Mouse (Mus musculus): ENCODE results near the gene Tulp4. TPM values are rescaled to one million over a fixed set of nuclear protein-coding genes. Genes with fewer than 3 reads are reported as not detected.
"Not testable (repeated sequence)": the region's sequence is repeated elsewhere in the genome, so short reads cannot be mapped to it uniquely, and the experiment has no call there.

Gene Tulp4
- total RNA-seq, 2 experiments from 2014 or later: 105 to 115 TPM

DNA sequence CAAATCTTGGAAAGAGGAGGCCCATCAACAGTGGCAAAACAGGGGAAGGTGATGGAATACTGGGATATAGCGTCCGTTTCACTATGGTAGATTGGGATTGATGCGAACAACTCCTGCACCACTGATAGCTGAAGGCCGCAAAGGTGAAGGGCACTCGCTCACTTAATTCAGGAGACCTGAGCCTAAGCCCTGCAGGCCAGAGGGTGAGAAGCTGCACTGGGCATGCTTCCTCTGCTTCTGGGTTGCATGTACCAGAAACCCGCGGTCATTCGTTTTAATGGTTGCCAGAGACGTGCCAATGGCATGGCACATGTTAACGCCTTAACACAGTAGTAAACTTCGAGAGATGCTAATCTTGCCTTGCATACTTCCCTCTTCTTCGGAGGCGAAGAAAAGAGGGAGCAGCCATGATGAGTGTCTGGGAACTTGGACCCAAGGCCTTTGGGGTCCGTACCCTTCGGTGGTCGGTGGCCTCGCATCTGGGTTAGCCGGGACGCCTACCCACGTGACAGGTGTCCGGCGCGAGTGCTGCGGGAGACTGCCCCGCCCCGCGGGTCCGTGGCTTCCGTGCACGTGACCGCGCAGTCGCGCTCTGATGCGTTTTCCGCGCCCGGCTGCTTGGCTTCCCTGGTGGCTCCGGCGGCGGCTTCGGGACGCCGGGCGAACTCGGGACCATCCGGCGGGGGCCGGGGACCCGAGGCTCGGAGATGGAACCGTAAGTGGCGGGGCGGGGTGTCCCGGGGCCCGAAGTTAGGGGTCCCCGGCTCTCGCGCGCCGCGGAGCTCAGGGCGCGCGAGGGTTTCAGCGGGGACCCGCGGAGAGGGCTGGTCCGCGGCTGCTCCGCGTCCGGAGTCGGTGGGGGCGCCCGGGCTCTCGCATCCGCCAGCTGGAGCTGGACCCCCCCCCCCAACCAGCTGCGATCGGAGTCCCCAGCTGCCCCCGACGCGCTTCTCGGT, 163.9 kb downstream of the Tulp4 start:
- peak; percentile 35 to 61 for DNase-seq

DNA sequence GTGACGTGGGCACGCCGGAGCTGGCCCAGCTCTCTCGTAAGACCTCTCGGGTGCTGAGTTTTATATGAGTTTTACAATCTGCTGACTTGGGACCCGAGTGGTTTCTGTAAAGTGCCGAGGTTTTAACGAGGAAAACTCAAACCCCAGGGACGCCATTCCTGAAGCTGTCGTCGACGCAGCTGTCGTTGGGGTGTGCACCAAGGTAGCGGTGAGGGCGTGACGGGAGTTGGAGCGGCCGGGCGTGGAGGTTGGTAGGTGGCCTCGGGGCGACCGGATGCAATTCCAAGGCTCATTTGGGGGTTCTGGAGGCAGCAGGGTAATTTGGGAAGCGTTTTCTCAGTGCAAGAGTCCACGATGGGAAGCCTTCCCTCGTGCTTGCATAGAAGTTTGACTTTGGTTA, 164.6 kb downstream of the Tulp4 start:
- intact Hi-C loops (cut with DNase I); DNase-seq: not testable (repeated sequence)

More for the DNA sequence above, 163.9 kb downstream of the Tulp4 start:
- intact Hi-C loops (cut with DNase I): not testable (repeated sequence)

DNA sequence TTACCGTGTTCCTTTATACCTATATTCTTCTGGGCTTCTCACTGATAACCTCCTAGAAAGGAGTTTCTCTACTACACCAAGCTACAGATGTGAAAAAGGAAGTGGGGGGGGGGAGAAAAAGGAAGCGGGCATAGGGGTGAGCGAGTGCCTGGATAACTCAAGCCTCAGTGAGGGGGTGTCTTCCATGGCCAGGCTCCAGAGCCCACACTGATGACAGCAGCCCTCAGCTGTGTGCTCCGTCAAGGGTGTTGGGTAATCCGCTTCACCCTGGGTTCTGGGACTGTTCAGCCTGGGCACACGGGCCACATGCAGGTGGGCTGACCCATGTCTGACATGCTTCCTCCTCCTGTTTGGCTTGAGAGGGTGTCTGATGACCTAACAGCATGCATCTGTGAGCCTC, 165.7 kb downstream of the Tulp4 start:
- intact Hi-C loops (cut with DNase I); DNase-seq: not testable (repeated sequence)

DNA sequence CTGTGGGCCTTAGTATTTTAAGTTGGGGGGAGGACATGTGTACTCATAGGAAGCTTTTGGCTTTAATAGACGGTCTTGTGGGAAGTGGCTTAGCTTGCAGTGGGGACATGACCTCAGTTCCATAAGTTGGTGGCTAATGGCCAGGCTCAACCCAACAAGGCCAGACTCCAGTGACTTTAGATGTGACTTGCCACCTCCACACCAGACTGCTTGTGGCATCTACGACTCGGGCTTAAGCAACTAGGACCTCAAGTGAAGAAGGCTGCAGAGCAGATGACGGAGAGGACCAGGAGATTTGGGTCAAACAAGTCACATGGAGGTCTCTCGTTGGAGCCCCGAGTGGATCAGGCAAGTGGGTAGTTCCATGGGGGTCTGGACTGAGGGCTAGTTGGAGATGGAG, 168.5 kb downstream of the Tulp4 start:
- DNase-seq; intact Hi-C loops (cut with DNase I): not testable (repeated sequence)

DNA sequence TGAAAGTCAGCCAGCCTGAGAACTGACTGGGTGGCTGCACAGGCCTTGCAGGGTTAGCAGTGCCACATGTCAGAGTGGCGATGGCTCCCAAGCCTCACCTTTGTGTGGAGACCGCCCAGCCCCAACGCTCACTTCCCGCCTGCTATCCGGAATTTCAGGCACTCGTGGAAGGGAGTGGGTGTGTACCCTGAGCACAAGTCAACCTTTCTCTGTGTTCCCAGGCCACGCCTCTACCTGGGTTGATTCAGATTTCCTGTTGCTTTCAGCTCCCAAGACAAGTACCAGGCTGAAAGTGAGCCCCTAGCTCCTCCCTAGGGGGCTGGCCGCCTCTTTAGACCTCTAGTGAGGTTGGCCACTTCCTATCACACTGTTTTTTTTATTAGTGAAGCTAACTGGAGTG, 173.0 kb downstream of the Tulp4 start:
- intact Hi-C loops (cut with DNase I): not testable (repeated sequence)

DNA sequence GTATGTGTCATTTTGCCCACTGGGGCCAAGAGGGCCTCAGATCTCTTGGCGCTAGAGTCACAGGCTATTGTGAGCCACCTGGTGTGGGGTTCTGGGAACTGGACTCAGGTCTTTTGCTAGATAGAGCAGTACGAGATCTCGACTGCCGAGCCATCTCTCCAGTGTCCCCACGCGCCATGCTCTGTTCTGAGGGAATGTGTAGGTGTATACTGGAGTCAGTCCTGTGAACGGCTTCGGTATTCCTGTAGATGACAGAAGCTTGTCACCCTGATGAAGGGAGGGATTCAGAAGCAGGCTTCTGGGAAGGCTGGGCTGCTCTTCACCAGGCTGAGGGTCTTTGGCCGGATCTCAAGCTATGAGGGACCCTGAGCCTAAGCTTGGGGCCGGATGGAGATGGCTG, 173.5 kb downstream of the Tulp4 start:
- intact Hi-C loops (cut with DNase I): not testable (repeated sequence)

More for the DNA sequence above, 173.0 kb downstream of the Tulp4 start:
- DNase-seq: not testable (repeated sequence)

DNA sequence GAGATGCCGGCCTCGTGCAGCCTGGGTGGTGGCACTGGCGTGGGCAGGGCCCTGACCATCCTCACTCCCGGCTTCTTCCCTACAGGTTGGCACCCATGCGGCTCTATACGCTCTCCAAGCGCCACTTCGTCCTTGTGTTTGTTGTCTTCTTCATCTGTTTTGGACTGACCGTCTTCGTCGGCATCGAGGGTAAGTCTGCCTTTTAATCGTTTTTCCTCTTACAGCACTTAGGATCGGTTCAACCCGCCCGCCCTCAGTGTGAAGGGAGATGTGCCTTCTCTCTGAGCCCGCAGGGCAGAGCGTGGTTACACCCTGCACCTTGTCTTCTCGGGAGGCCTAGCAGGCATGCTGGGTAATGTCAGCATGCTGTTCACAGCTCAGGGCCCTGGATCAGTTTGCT, 174.3 kb downstream of the Tulp4 start:
- intact Hi-C loops (cut with DNase I); DNase-seq: not testable (repeated sequence)

More for the DNA sequence above, 173.5 kb downstream of the Tulp4 start:
- not testable (repeated sequence) for DNase-seq

DNA sequence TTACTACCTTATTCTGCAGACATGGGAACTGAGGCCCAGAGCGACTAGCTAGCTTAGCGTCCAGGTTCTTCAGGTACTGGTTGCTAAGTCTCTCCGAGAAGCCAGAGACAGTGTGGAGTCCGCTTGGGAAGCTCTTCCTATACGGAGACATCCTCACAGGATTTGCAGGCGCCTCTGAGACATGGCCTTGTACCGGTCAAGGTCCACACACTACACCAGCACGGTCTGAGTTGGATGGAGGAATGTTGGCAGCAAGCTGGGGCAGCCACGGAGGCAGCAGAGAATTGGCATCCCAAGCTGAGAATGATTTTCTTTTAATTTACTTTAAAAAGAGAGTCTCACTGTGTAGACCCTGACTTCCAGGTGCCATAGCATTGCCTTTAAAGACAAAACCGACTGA, 176.9 kb downstream of the Tulp4 start:
- intact Hi-C loops (cut with DNase I); DNase-seq: not testable (repeated sequence)

DNA sequence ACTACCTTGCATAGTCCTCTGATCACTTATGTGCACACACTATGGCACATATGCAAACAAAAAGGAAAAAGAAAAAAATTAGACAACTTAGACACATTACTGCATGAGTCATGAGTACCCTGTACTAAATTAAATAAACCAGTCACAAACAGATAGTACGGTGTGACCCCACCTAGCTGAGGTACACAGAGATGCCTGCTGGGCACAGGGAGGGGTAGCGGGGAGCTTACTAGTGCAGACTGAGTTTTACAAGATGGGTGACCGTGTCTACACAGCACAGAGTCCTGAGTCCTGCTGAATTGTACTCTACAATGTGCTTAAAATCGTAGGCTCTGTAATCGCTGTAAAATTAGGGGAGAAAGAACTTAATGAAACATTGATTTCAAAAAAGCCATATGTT, 179.9 kb downstream of the Tulp4 start:
- intact Hi-C loops (cut with DNase I): not testable (repeated sequence)

DNA sequence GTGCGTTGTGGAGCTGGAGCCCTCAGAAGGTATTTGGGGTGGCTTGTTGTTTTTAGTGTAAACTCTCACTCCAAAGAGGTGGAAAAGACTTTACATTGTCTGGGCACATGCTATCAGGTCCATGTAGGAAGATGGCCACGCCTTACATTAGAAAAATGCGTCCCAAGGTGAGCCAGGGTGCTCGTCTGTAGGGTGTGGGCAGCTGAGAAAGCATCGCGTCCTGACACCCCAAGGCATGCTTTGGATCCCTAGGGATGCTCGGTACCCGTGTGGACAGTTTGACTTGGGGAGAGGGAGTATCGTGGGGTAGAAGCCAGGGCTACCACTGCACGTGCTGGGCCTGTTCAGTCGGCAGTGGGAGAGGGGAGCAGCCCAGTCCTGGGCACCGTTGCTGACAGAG, 182.8 kb downstream of the Tulp4 start:
- intact Hi-C loops (cut with DNase I); DNase-seq: not testable (repeated sequence)

More for the DNA sequence above, 179.9 kb downstream of the Tulp4 start:
- DNase-seq: not testable (repeated sequence)

DNA sequence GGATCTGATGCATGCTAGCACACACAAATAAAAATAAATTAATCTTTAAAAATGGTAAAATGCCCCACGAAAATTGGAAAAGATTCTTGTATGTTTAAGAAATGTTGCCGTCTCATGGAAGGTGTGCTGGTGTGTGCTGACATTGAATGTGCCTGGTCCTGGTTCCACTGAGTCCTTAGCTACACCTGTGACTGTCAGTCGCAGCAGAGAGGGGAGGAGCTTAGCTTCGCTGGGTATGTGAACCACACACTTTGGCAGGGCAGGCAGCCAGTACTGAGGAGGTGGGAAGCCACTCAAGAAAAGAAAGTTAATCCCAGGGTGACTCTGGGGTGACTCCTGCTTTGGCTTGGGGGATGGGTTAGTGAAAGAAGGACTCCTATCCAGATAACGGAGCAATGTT, 187.6 kb downstream of the Tulp4 start:
- intact Hi-C loops (cut with DNase I); DNase-seq: not testable (repeated sequence)

DNA sequence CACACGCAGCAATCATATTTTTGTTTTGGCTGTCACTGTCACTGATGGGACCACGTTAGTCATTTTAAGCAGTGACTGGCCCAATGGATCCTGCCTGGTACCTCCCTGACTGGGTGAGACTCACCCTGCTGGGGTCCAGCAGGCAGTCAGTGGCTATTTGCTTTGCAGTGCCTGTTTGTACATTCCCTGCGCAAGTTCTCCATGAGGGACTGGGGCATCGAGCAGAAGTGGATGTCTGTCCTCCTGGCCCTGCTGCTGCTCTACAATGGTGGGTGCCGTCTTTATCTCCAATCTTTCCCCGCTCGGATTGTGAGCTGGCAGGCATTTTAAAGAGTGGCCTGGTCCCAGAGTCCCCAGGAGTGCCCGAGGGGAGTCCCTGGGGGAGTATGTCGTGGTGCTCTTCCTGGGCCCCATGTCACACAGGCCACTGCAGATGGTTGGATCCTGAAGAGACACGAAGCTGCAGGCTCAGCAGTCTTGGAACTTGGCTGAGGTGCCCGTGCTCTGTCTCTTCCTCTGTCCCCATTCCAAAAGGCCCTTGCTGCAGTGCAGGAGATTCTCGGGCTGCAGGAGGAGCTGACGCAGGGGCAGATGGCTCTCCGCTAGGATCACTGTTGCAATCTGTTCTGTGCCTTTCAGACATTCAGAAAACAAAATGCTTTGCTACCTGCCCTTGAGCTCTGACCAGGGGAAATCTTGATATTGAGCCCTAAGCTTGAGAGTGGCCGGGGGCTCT, 191.0 kb downstream of the Tulp4 start:
- intact Hi-C loops (cut with DNase I); DNase-seq: not testable (repeated sequence)

DNA sequence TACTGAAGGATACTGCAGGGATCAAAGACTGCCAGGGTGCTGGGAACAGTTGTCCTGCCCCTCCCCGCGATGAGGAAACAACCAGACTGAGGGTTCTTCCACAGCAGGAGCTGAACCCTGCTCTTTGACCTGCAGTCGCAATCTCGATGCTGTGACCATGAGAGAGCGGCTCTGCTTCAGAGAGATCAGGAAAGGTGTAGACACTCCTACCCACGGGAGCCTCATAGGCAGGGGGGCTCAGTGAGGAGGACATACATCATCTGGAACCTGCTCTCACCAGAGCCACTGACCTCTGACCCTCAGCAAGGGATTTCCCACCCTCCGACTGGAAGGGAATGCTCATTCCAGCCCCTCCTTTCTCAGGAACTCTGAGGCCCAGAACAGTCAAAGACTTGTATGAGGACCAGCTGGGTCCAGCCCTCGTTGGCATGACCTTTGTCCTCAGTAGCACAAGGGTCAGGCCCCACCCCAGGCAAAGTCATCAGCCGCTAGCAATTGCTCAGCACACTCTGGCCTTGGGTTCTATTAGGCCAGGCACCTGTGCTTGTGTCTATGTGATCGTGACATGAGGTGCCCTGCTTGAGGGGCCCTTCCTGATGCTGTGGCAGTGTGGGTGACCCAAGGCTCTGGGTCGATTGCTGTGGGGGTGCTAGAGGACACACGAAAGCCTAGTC, 194.1 kb downstream of the Tulp4 start:
- intact Hi-C loops (cut with DNase I); DNase-seq: not testable (repeated sequence)

Small RNA genes lying within 50 kb of the gene (microRNA-seq; reads per million reads assigned to microRNA genes)
- gene Gm22774 (ENCODE audit: borderline number of aligned reads in 2 of 2): 0 reads per million in 2 experiments

Other genes with a start within 250 kb of the Tulp4 start
- 10 to 100 TPM; 55.5 to 57.9 TPM for gene Synj2, start 165.2 kb upstream of the Tulp4 start, total RNA-seq (2021)
- 1 to 10 TPM; 6.3 to 7.4 TPM for gene Serac1, start 26.7 kb upstream of the Tulp4 start, total RNA-seq (2021)
- 10 to 100 TPM; 64.9 to 70.5 TPM for gene Gtf2h5, start 26.7 kb upstream of the Tulp4 start, total RNA-seq (2021)
- gene Tmem181a, start 150.4 kb downstream of the Tulp4 start, total RNA-seq (2021): 1 to 10 TPM; 8.9 to 9.7 TPM
- 1 to 10 TPM; 1.2 TPM for gene Dynlt1a, start 211.1 kb downstream of the Tulp4 start, total RNA-seq (2021)

Measured in heart, postnatal 36 days (tissue).